Mouse (Mus musculus): Measurements from ENCODE around the gene Tuba1b.
"Not testable (repeated sequence)": the region's sequence is repeated elsewhere in the genome, so short reads cannot be mapped to it uniquely, and the experiment has no call there.

Gene Tuba1b

DNA sequence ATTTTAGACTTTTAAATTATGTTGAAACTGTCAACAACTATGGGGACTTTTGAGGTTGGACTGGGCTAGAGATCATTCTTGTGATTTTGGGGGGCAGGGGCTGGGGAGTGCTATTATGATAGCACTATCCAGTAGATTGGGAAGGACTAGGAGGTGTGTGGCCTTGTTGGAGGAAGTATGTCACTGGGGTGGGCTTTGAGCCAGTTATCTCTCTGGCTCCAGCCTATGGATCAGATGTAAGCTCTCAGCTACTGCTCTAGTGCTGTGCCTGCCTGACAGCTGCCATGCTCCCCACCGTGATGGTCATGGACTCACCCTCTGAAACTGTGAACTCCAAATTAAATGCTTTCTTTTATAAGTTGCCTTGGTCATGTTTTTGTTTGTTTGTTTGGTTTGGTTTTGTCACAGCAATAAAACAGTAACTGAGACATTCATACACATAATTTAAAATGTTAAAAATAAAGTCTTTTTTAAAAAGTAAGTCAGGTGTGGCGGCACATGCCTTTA is 11.3 kb downstream of the Tuba1b start:
- DNase-seq (ENCODE audit: low spot score), result no peak

DNA sequence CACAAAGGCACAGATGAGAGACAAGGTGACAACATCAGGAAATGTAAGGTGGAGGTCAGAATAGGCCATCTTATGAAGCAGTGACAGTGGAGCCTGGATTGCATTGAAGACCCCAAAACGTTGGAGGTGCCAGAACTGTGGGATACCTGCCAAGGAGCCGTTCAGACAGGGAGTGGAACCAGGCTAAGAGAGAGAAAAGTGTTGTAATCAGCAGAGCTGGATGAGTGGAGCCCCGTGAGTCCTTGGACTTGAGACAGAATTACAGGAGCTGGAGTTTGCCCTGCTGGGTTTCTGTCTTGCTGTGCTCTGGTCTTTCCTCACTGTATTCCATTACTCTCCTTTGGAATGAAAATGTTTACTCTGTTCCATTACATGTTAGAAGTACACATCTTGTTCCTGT is 11.8 kb downstream of the Tuba1b start:
- no peak for DNase-seq (ENCODE audit: low spot score)

DNA sequence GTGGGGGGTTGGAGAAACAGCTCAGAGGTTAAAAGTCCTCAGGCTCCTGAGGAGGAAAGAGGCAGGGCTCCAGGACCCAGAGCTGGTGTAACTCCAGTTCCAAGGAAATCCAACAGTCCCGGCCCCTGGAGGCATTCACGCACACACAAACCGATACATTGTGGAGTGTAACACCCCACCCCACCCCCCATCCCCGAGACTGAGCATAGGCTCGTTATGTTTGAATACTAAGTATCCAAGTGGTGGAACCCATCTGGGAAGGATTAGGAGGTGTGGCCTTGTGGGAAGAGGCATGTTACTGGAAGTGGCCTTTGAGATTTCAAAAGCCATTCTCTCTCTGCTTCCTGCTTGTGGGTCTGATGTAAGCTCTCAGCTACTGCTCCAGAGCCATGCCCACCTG is 12.9 kb downstream of the Tuba1b start:
- DNase-seq (ENCODE audit: low spot score), result no peak

DNA sequence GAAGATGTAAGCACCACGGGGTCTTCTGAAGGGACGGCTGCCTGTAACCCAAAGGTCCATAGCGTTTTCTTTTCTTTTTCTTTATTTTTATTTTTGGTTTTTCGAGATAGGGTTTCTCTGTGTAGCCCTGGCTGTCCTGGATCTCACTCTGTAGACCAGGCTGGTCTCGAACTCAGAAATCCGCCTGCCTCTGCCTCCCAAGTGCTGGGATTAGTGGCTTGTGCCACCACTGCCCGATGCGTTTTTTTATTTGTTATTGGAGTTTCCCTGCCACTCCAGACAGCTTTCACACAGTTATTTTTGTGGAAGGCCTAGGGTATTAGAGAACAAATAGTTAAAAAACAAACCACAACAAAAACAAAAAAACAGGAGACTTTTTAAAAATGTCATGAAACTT is 15.9 kb downstream of the Tuba1b start:
- DNase-seq (ENCODE audit: low spot score), result not testable (repeated sequence)

DNA sequence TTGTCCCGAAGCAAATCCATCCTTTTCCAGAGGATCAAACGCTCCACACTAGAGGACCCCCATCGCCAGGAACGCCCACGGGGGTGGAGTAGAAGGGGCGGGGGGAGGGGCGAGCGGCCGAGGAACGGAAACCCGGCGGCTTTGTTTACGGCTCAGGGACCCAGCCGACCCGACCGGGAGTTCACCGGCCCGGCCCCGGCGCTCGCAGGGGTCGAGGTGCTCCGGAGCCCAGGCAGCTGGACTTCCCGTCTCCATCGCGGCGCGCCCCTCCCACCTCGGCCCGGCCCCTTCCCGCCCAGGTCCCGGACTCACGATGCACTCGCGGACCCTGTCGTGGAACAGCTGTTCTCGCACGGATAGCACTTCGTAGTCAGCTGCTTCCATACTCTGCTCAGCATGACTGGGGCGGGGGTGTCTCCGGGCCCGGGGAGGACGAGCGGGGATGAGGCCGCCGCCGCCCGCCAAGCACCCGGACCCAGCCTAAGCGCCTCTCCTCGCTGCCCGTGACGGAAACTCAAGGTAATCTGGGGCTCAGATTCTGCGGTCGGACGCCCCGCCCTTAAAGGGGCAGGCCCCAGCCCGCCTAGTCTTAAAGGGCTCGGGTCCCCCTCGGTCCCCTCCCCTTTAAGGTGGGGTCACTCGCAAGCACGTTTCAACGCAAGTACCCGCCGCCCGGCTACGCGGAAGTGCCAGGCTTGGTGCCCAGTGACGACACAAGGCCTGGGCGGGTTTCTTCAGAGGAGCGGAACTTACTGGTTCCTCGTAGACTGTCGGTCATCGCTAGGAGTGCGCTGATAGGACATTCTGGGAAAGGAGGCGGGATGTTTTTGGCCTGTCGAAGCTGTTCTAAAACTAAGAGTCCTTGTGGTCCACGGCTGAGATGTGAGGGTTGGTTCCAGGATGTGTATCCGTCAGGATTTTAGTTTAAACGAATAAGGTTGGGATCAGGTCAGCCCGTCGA is 16.5 kb downstream of the Tuba1b start, which contains the start of gene Lmbr1l:
Lmbr1l (minus strand) TSS at position 694 of the 961 bp plus-strand sequence.
- peak; percentile 97 for DNase-seq (ENCODE audit: low spot score)

DNA sequence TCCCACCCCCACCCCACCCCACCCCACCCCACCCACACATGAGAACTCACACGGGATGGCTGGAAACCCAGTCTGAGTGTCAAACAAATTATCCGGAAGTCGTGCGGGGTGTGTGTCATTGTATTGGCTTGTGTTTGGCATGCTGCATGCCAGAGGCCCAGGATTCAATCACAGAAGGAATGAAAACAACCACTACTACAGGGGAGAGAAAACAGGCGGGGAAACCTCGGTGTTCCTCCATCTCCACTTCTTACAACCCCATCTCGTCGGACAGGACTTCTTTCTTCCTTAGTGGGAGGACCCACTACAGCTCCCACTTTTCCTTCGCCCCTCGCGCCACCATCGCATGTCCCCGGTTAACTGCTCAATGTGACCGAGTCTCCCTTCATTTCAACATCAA is 17.3 kb downstream of the Tuba1b start:
- DNase-seq (ENCODE audit: low spot score), result no peak

DNA sequence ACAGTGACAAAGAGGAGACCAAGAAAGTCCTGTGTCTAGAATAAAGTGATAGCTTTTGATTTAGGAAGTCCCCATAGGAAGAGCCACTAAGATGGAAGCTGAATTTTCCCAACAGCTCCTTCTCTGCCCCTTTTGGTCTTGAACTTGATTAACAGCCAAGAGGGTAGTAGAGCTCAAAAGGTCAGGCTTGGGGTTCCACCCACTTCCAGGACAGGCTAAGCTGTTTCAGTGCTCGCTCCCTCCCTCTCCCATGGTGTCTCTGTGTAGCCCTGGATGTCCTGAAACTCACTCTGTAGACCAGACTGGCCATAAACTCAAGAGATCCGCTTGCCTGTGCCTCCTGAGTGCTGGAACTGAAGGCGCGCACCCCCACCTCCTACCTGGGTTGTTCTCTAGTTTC is 18.3 kb downstream of the Tuba1b start:
- DNase-seq (ENCODE audit: low spot score), result no peak

DNA sequence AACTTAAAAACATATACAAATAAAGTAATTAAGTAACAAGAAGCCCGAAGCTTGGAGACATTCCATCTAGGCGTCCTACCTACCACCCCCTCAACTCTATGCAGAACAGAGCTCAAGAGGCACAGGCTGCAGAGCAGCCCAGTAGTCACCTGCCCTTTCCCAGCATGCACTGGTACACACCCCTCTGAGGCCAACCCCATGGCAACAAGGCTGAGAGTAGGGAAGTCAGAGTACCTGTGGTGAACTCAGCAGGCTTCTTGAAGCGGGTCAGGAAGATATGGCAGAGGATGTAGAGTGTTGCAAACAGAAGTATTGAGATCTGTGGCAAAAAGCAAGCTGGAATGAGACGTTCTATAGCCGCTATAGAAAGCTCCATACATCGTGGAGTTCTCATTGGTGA is 19.5 kb downstream of the Tuba1b start:
- no peak for DNase-seq (ENCODE audit: low spot score)

DNA sequence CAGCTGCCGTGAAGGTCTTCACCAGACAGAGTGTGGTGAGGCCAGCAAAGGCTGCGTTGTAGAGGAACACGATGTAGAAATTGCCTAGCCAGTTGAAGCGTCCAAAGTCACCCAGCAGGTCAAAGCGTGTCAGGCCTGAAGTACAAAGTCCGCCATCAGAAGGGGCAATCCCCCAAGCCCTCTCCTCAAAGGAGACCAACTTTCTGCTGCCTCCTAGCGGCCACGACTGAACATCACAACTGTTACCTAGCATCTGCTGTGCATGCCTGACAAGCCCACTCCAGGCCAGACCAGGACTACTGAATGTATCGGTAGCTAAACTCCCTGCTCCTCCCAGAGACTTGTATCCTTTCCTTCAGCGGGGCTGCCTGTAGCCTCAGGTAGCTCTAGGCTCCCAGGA is 29.7 kb downstream of the Tuba1b start:
- no peak for DNase-seq (ENCODE audit: low spot score)

DNA sequence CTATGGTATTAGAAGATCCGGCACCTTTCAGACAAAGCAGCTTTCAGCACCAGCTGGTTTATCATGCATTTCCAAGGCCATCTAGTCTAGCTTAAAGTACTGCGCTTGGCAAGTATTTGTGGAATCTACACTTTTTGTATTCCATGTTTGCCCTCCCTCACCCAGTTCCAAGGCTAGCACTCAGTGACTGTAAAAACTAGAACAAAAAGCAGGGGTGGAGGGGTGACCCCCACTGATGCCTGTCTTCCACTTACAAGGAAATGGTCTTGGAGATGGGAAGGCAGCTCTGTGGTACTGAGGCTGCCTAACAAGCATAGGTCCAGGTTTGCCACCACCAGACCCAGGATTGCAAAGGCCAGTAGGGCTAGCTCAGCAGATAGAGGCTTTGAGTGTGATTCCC is 31.8 kb downstream of the Tuba1b start:
- no peak for DNase-seq (ENCODE audit: low spot score)

DNA sequence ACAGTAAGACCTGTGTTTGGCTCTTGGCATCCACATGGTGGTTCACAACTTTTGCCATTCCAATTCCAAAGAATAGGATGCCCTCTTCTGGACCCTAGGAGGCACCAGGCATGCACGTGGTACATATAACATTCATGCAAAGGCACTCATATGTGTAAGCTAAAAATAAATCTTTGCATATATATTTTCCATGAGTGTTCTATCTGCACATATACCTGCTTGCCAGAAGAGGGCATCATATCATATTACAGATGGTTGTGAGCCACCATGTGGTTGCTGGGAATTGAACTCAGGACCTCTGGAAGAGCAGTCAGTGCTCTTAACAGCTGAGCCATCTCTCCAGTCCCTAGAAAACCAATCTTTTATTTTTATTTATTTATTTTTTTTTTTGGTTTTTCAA is 32.8 kb downstream of the Tuba1b start:
- no peak for DNase-seq (ENCODE audit: low spot score)

DNA sequence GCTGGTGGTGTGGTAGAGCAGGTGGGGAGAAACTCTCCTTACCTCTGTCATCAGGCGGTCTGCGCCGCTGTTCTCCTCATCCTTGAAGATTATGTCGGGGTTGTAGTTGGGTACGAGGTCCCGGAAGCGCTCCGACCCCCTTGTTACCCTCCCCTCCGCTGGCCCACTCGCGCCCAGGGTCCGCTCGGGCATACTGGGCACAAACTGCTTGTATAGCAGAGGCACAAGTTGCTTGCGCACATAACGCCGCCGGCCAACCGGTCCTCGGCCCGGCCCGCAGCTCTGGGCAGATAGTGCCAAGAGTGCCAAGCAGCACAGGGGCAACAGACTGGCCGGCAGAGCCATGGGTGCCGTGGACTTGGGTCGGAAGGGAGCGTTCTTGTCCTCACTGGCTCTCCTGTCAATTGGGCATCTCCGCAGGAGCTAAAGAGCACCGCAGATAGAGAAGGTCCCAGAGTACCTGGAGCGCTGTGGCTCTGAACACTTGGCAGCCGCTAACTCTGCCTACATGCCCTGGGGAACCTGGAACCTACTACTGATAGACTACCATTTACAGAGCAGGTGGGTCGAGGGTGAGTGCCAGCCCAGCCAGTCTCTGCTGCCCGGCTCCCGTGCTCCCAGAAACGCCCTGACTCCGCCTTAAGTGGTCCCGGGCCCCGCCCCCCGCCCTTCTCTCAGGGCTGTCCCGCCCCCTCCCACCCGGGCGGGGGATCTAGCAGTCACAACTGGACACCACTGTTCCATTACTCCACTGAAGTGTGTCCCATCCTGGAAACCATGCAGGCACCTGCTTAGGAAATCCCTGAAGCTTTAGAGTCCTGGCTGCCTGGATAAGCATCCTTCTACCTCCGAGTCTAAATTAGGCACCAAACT is 36.2 kb downstream of the Tuba1b start, which contains the start of gene Dhh:
Dhh (minus strand) TSS at position 613 of the 873 bp plus-strand sequence.
- no peak for DNase-seq (ENCODE audit: low spot score)

DNA sequence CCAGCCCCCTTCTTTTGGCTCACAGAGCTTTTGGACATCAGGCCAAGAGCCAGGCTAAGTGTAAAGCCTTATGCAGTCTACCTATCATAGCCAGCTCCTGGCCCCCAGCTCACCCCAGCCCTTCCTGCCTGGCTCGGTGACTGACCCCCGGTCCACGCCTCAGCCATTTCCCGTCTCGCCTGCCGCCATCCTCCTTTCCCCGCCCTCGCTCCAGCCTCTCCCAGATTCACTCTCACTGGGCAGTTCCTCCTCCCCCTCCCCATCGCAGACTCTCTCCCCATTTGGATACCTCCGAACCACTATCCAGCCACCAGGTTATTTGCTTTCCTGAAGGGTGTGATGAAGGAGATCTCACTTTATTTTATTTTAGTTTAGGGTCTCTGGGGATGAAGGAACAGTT is 36.9 kb downstream of the Tuba1b start:
- DNase-seq (ENCODE audit: low spot score), result no peak

DNA sequence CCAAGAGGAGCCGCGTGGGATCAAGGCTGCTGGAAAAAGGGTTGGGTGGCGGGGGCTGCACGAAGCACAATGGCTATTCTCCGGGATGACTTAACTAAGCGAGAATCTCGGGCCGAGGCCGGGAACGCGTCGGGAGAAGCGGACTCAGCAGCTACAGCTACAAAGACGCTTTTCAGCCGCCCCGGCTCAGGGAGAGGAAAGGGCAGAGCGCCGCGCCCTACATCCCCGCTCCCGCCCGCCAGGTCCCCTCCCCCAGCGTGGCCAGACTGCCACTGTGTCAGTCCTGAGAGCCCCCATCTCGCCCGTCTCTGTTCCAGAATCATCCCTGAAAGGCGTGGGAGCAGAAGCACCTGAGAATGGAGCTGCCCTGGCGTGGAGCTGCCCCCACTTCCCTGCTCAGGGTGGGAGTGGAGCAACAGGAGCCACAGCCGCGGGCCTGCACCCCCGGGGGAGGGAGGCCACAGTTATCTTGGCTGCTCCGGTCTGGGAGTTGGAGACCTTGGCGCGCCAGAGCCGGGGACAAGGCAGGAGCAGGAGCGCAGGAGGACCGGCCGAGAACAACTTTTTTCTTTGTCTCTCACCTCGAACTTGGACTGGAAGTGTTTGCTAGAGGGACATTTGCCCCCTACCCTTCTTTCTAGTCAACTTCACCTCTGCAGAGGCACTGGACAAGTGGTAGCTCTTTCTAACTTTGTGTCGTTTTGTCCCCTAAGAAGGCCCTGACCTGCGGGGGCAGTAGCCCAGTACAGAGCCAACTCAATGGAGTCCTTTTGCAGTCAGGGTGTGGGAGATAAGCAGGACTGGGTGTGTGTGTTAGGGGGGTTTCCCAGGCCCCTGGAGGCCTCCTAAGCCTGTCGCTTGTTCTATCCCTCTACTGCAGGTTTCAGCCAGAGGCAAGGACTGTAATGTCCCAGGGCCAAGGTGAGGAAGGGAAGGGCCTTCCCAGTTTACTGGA is 38.5 kb downstream of the Tuba1b start:
- no peak for DNase-seq (ENCODE audit: low spot score)

DNA sequence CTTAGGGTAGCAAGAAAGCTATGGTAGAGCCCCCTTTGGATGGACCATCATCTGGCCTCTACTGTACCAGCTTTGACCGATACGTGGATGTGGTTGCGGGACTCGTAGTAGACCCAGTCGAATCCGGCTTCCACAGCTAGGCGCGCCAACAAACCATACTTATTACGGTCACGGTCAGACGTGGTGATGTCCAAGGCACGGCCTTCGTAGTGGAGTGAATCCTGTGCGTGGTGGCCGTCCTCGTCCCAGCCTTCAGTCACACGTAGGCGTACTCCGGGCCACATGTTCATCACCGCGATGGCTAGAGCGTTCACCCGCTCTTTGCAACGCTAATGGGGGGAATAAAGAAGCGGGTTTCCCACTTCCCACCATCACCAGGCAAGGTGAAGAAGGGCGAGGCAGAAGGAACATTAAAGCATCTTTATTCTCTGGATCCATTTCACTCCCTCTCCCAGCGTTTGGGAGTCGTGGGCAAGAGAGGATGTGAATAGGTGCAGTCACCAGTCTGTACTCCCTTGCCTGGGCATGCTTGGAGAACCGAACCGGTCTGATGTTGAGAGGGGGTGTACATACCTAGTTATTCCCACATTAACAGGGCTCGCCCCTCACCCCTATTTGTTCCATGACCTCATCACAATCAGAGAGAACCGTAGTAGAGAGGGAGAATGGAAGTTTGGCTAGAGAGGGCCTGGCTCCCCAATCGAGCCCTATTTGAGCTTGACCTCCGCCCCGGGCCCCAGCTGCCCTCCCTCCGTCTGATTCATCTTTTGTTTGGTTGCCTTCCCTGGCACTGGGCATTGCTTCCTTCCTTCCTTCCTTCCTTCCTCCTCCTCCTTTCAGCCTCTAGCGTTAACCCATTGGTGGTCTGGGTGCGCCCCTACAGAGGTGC is 39.4 kb downstream of the Tuba1b start:
- DNase-seq (ENCODE audit: low spot score), result no peak

DNA sequence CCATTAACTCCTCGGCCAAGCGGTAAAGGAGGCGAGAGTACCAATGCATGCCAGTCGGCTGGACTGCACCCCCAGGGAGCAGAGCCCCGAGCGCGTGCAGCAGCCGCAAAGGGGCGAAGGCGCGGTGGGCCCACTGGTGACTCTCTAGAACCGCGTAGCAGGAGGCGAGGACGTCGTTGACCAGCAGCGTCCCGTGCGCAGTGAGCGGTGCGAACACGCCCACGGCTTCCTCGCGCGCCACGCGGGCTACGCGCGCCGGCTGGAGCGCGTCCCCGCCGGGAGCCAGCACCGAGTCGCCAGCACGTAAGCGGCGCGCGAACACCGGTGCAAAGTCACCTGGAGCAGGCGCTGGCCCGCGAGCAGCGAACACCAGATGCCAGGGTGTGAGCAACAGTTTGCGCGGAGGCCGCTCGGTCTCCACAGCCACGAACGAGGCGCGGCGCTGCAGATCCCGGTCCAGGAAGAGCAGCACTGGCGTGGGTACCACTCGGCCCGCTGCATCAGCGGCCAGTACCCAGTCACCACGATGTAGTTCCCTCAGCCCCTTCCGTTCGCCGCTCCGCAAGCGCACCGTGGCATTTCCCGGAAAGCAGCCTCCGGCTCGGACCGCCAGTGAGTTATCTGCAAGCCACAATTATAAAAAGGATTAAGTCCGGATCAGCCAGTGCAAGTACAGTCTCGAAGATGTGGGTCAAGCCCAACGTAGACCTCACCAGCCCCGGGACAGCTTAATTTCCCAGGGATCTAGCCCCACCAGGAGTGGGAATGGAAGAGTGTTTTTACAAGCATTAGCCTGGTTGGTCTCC is 40.2 kb downstream of the Tuba1b start, which contains the start of gene Rhebl1:
Rhebl1 (minus strand) TSS at position 601 of the 806 bp plus-strand sequence.
- DNase-seq (ENCODE audit: low spot score), result no peak

DNA sequence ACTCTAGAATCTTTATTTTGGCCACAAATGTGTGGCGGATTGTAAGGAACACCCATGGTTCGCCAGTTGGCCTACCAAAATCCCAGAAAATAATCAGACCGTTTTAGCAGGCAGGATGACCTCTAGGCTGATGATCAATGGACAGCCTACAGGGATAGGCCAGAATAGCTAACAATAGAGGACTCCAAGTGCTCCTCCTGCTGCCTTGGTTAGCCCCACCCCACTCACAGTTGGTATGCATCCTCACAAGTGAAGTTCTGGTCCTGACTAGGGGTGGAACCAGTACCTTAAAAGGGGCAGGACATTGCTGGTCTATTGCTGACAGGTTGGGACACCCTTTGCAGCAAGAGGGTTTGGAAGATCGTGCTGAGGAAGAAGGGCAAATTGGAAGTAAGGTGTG is 41.3 kb downstream of the Tuba1b start:
- no peak for DNase-seq (ENCODE audit: low spot score)

DNA sequence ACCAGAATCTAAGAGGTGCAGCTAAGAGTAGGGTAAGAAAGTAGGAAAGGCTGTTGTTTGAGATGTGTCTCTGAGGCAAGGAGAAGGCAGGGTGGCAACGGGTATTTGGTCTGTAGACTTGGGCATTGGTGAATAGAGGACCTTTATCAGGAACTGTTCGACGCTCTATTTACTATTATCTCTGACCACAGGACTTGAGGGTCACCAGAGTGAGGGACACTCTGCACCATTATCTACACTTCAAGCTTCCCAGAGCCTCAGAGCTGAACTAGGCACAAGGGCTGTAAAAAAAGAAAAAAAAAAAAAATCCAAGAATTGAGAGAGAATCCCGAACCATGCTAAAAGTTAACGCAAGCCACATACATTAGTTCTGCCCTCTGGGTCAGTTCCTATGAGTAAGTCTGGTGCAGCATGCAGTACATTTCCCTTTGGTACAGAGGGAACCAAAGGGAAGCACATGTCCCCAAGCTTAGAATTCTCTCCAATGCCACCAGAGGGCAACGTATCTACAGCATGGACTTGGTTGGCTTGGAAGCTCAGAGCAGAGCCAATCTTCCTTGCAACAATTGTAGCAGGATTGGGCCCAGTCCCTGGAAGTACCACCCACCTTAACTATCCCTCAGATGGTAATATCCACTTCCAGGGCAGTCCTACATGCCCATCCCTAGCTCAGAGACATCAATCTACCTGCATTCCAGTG is 42.3 kb downstream of the Tuba1b start:
- no peak for DNase-seq (ENCODE audit: low spot score)
